Mouse (Mus musculus) Patski (cell line): ENCODE measurements around the gene Gm43720. TPM values are rescaled to one million over a fixed set of nuclear protein-coding genes. Genes with fewer than 3 reads are reported as not detected.

Experiments
- ATAC-seq: fragments of 100-300 bp; one replicate; pipeline ENCODE4 v1.8.0; 2021
- CTCF ChIA-PET: fragments of 350-600 bp; sonication (Branson Sonifier 250); formaldehyde crosslinking; loops from one replicate; lab custom pipeline; 2022; ENCODE audit warnings: inconsistent platforms; lab: Charles Lee
- POLR2A ChIA-PET: fragments of 350-600 bp; sonication (Branson Sonifier 250); formaldehyde crosslinking; loops from one replicate; lab custom pipeline; 2022; ENCODE audit warnings: antibody characterized with exemption, inconsistent platforms; lab: Charles Lee
- DNase-seq: peaks from one replicate; pipeline ENCODE4 v3.0.0-alpha.2; 2011; ENCODE audit warnings: low read depth, low spot score
- H3K27me3 ChIP-seq: fragments of 371-371 bp; one replicate; pipeline ENCODE4 v1.5.1; 2021
- CTCF ChIP-seq: fragments of 100-300 bp; IDR thresholded peaks from one replicate; pipeline ENCODE4 v1.5.1; 2021
- in situ Hi-C: fragments of 300-500 bp; cut with MboI; formaldehyde crosslinking; loops from 3 replicates; pipeline ENCODE4 v1.11.1; 2018; ENCODE audit warnings: low pct_unique_long_range_greater_than_20kb, mixed read lengths
- polyA plus RNA-seq: library from polyadenylated mRNA; unstranded; gene quantifications from one replicate; pipeline ENCODE4 v1.2.3, GENCODE M21; 2021

Gene Gm43720
- polyA plus RNA-seq, 1 experiment from 2014 or later = 0.01 TPM

DNA sequence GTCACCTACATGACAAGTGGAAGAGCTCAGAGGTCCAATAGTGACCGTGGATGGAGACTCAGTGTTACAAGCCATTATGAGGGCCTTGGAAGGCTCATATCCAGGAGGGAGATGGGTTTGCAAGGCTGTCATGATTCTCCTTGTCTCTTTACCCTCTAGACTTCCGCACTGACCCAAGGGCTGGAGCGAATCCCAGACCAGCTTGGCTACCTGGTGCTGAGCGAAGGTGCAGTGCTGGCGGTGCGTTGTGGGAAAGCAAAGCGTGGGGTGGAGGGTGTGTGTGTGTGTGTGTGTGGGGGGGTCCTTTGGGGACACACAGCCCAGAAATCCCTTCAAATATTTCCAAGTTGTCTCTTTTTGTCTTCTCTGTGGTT lies 23.7 kb downstream of the Gm43720 start:
- peak; percentile 6 for ATAC-seq
- CTCF ChIA-PET = interaction anchor here (0.7 to 1.5 kb wide), 2 partner anchors 16 to 35 kb away, joined by 3 to 6 read pairs; partner anchors contain the start of gene Gal3st4
- in situ Hi-C loops = no loop called here

DNA sequence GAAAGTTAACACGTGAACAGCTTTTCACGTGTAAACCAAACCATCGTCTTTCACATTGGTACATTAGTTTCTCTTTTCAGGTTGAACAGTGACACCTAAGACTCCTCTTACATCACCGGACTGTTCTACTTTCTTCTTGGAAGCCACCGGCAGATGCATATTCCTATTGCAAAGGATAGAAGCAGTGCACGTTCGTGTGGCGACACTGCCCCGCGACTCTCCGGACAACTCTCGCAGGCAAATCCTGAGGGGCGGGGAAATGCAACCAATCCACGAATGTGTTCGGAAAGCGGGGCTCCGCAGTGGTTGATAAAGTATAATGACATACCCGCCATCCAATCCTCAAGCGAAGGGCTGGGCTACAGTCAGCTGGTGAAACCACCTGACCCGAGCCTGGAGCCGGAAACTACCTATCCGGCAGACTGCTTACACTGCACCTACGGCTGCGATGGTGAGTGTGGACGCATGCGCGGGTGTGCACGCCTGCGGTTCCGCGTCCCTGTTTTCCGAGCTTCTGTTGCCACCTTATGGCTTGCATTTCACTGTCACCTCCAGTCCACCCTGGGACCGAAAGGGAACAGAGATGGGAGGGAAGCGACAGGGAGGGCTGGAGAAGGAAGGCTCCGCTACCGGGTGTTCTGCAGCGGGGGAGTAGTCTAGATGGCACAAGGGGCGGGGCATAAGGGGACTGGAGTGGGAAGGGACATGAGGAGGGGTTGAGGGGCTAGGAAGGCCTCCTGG lies 24.2 kb downstream of the Gm43720 start, which contains the start of gene Lamtor4:
Lamtor4 (plus strand) TSS at position 130 of the 741 bp plus-strand sequence.
- ChIA-PET CTCF (interaction anchor here (0.7 to 1.8 kb wide), 4 partner anchors 13 to 34 kb away, joined by 3 to 7 read pairs (median 4); partner anchors contain the start of genes Gal3st4, Gm43720, Gpc2 and Stag3), POLR2A (interaction anchor here (1.0 to 1.2 kb wide), 2 partner anchors 8 to 30 kb away, joined by 3 to 4 read pairs; partner anchors contain the start of genes BC037034 and Nxpe5)
- peak; percentile 98 for DNase-seq
- H3K27me3 ChIP-seq = no peaks in the 10 kb centered on the region
- no peak for TF ChIP-seq CTCF
- ATAC-seq = peak; percentile 98
- in situ Hi-C loops = no loop called here

More for the DNA sequence above, 23.7 kb downstream of the Gm43720 start:
- no peak for TF ChIP-seq CTCF
- POLR2A ChIA-PET = interaction anchor here (0.6 to 1.0 kb wide), 2 partner anchors 8 to 598 kb away, joined by 4 read pairs; partner anchors contain the start of gene BC037034
- DNase-seq = no peak
- no peaks in the 10 kb centered on the region for H3K27me3 ChIP-seq

DNA sequence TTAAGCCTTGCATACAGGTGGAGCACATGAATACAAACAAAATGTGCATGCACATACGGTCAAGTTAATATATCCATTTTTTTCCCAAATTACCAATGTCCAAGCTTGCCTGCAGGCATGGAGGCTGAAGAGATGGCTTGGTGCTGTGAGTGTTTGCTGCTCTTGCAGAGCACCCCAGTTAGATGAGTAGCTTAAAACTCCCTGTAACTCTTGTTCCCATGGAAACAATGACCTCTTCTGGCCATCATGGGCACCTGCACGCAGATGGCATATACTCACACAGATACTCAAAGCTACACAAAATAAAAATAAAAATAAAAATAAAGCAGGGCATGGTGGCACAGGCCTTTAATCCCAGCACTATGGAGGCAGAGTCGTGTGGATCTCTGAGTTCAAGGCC lies 26.7 kb downstream of the Gm43720 start:
- in situ Hi-C loops = loop anchor here (5.0 kb wide), 1 partner anchor 46 kb away; no protein-coding TSS in a partner anchor
- ChIA-PET CTCF (interaction anchor here (1.5 to 2.4 kb wide), 4 partner anchors 9 to 45 kb away, joined by 5 to 15 read pairs (median 10); no protein-coding TSS in a partner anchor), POLR2A (no interaction called here)
- DNase-seq (no peak), ATAC-seq (no peak)
- H3K27me3 ChIP-seq = no peaks in the 10 kb centered on the region
- no peak for TF ChIP-seq CTCF

DNA sequence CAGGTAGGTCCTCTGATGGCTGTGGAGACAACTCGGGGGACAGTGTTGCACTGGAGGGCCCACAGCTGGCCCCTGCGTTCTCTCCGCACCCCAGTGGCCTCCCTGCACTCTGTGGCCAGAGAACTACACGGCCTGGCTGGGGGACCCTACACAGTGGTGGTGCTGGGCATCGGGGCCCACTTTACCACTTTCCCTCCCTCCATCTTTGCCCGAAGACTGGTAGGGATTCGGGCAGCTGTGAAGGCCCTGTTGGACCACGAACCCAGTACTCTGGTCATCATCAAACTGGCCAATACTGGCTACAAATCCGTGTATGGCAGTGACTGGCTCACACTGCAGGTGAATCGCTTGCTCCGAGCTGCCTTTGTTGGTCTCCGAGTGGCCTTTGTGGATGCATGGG lies 28.6 kb downstream of the Gm43720 start:
- POLR2A ChIA-PET = no interaction called here

DNA sequence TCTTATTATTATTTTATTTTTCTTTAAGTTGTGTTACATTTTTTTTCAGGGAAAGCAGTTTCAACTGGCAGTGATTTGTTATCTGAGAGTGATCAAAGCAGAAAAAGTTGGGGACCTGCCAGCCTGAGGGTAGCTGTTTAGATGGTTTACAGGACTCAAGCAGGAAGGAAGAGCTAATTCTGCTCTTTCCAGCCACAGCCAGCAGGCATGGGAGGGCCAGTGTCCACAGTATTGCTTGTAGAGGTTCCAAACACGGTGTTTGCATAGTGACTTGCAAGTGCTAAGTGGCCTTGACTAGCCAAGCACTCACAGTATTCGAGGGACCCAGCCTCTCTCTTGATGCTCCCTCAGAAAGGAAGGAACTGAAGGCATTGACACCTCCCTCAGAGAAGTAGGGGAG lies 38.2 kb downstream of the Gm43720 start:
- H3K27me3 ChIP-seq = peaks cover 11% of the 10 kb centered on the region
- no peak for TF ChIP-seq CTCF
- CTCF ChIA-PET = no interaction called here
- DNase-seq = no peak
- no peak for ATAC-seq
- in situ Hi-C loops = no loop called here
- POLR2A ChIA-PET = no interaction called here

More for the DNA sequence above, 28.6 kb downstream of the Gm43720 start:
- in situ Hi-C loops = loop anchor here (5.0 kb wide), 1 partner anchor 44 kb away; no protein-coding TSS in a partner anchor
- no peaks in the 10 kb centered on the region for H3K27me3 ChIP-seq
- ATAC-seq (no peak), DNase-seq (no peak)
- TF ChIP-seq CTCF = no peak
- CTCF ChIA-PET = interaction anchor here (0.8 to 2.4 kb wide), 6 partner anchors 13 to 61 kb away, joined by 3 to 12 read pairs (median 4); no protein-coding TSS in a partner anchor

DNA sequence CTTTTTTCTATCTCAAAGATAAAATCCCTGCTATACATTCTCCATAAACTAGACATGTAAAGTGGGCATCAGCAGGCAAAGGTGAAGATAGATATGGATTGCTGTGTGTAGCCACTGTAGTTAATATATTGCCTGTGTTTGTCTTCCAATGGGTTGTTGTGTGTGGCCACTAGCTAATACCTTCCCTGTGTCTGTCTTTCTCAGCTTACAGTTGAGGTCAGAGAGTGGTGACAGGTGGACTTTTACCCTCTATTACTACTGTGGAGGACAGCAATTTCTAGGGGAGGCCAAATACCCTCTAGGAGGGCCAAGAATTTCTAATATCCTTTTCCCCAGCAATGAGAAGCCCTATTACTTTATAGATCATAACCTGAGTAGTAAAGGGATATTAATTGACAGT lies 45.5 kb downstream of the Gm43720 start:
- ATAC-seq (no peak), DNase-seq (no peak)
- H3K27me3 ChIP-seq = no peaks in the 10 kb centered on the region
- POLR2A ChIA-PET = no interaction called here
- in situ Hi-C loops = no loop called here
- no peak for TF ChIP-seq CTCF
- CTCF ChIA-PET = interaction anchor here (1.1 to 3.0 kb wide), 4 partner anchors 8 to 423 kb away, joined by 4 to 28 read pairs (median 6); partner anchors contain the start of gene Nxpe5

DNA sequence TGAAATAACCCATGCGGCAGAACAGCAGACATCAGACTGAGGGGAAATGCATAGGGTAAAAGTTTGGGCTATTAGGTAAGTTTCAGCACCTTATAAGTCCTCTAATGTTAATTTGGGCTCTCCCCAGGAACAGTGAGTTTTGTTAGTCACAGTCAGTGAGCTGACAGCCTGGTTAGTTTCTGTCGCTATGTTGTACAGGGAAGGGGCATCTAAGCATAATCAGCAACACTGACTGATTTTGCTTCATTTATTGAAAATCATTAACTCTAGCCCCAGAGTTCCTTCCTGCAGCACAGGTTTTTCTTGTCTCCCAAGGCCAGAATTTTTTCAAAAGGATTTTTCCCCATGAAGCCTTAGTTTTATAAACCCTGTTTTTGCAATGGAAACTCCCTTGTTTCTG lies 46.0 kb downstream of the Gm43720 start:
- CTCF ChIA-PET = interaction anchor here (2.6 to 3.0 kb wide), 2 partner anchors 13 to 424 kb away, joined by 6 to 28 read pairs; no protein-coding TSS in a partner anchor
- in situ Hi-C loops = no loop called here

DNA sequence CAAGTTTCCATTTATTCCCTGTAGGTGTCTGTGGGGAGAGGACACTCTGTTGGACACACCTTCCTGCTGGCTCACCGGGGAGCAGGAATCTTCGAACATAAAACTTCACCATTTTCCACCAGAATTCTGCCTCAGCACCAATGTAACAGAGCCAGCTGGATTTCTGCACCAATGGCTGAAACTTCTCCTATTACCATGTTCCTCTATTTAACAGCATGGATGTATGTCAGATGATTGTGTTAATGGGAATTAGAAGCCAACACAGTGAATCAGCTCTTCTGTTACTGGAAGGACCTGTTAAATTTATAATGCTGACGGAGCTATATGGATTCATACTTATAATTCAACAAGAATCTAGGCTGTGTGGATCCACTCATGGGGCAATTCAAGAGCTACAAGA lies 50.2 kb downstream of the Gm43720 start:
- no peaks in the 10 kb centered on the region for H3K27me3 ChIP-seq
- DNase-seq (no peak), ATAC-seq (no peak)
- ChIA-PET POLR2A (interaction anchor here (0.8 to 1.1 kb wide), 2 partner anchors 8 to 25 kb away, joined by 3 to 4 read pairs; no protein-coding TSS in a partner anchor), CTCF (interaction anchor here (0.7 to 2.8 kb wide), 5 partner anchors 9 to 40 kb away, joined by 3 to 7 read pairs (median 4); no protein-coding TSS in a partner anchor)
- TF ChIP-seq CTCF = no peak
- in situ Hi-C loops = loop anchor here (10.0 kb wide), 1 partner anchor 295 kb away; no protein-coding TSS in a partner anchor

More for the DNA sequence above, 46.0 kb downstream of the Gm43720 start:
- TF ChIP-seq CTCF = no peak
- DNase-seq = no peak
- no peaks in the 10 kb centered on the region for H3K27me3 ChIP-seq
- POLR2A ChIA-PET = no interaction called here
- peak; percentile 17 for ATAC-seq

DNA sequence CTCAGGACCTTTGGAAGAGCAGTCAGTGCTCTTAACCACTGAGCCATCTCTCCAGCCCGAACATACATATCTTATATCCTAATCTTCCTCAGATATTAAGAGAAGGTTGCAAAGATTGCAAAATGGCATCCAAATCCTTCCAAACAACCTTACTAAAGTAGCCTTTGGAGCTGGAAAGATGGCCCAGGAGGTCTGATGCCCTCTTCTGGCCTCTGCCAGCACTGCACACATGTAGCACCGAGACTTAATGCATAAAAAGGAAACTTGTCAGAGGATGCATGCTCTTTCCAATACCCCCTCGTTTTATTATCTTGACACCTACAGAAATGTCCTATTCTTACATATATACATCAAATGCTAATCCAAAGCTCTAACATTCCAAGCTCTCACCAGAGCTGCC lies 51.7 kb downstream of the Gm43720 start:
- no peak for ATAC-seq
- POLR2A ChIA-PET = no interaction called here

DNA sequence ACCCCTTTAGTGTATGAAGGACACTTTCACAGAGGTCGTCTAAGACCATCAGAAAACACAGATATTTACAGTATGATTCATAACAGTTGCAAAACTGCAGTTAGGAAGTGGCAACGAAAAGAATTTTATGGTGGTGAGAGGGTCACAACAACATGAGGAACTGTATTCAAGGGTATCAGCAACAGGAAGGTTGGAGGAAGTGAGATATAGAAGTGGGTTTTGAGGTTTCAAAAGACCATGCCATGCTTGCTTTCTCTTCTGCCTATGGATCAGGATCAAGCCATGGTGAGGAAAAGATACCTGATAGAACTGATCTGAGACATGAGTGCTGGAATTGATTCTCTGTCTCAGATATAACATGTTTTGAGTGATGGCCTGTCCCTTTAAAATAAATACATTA lies 52.4 kb downstream of the Gm43720 start:
- TF ChIP-seq CTCF = no peak
- H3K27me3 ChIP-seq = no peaks in the 10 kb centered on the region
- POLR2A ChIA-PET = no interaction called here
- ATAC-seq = no peak
- CTCF ChIA-PET = interaction anchor here (1.0 to 1.2 kb wide), 2 partner anchors 11 kb away, joined by 3 to 5 read pairs; no protein-coding TSS in a partner anchor
- in situ Hi-C loops = loop anchor here (10.0 kb wide), 1 partner anchor 297 kb away; no protein-coding TSS in a partner anchor
- DNase-seq = no peak

More for the DNA sequence above, 51.7 kb downstream of the Gm43720 start:
- in situ Hi-C loops = loop anchor here (10.0 kb wide), 1 partner anchor 297 kb away; no protein-coding TSS in a partner anchor
- CTCF ChIA-PET = interaction anchor here (0.8 to 1.2 kb wide), 4 partner anchors 9 to 19 kb away, joined by 3 to 5 read pairs (median 4); no protein-coding TSS in a partner anchor
- DNase-seq = no peak
- no peaks in the 10 kb centered on the region for H3K27me3 ChIP-seq
- peak; percentile 91 for TF ChIP-seq CTCF
